Mouse (Mus musculus) inflammation-experienced regulatory T-cells, adult 6 months (primary cell): ENCODE measurements around the gene Snapc3. TPM values are rescaled to one million over a fixed set of nuclear protein-coding genes. Genes with fewer than 3 reads are reported as not detected.
A peak's percentile ranks its signal among the peaks of the same experiment; 100 is the strongest.
"Not testable (repeated sequence)": the region's sequence is repeated elsewhere in the genome, so short reads cannot be mapped to it uniquely, and the experiment has no call there.

Experiments used
- ATAC-seq: one replicate; pipeline ENCODE4 v1.8.0; 2017
- polyA plus RNA-seq, 3 experiments: library from polyadenylated mRNA; unstranded; fragments of 100-300 nt; shearing (Covaris generic); gene quantifications; one replicate each; pipeline ENCODE4 v1.2.1; 2017

Snapc3 gene
- polyA plus RNA-seq, 3 experiments from 2014 or later: 41.9 to 49.3 (median 46.3) TPM

- ATAC-seq: no peak
These were observed 83.5 kb downstream of the Snapc3 start for GRCm38 (mm10) chr4:83501037-83501430.

- ATAC-seq: no peak
These were observed 92.1 kb downstream of the Snapc3 start for GRCm38 (mm10) chr4:83509600-83509999.

DNA sequence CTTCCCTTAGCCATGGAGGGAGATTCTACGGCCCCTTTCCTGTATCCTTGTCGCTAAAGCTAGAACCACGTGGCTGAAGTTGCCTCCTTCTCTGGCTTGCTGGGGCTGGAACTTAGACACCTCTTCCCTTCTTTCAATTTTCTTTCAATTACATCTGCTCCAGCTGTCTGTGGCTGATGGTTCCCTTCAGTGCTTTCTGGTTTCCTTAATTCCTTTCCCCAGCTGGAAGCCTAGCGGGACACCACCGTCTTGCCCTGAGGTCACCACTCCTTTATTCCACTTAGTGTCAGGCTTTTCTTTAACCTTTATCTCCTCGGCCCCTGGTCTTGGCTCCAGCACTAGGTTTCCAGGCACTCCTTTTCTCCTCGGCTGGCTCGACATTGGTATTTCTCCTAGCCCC lies 93.6 kb downstream of the Snapc3 start:
- no peak for ATAC-seq

- peak; percentile 65 for ATAC-seq
These were observed 94.7 kb downstream of the Snapc3 start for GRCm38 (mm10) chr4:83512217-83512616.

GRCm38 (mm10) chr4:83512644-83513043 lies 95.1 kb downstream of the Snapc3 start:
- ATAC-seq: no peak

DNA sequence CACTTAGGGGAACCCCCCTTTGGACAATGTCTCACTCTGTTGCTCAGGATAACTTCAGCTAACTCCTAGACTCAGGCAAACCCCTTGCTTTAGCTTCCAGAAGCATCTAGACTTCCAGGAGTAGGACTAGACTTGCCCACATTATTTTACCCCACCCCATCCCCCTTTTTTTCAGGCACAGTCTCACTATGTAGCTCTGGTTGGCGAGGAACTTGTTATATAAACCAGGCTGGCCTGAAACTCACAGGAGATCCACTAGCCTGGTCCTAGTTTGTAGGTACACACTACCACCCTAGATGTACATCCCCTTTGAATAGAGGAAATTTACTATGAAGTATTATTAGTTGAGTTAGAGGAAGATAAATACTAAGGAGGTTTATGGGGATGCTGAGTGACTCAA lies 96.7 kb downstream of the Snapc3 start:
- no peak for ATAC-seq

GRCm38 (mm10) chr4:83514976-83515669 lies 97.6 kb downstream of the Snapc3 start:
- ATAC-seq: peak; percentile 19

DNA sequence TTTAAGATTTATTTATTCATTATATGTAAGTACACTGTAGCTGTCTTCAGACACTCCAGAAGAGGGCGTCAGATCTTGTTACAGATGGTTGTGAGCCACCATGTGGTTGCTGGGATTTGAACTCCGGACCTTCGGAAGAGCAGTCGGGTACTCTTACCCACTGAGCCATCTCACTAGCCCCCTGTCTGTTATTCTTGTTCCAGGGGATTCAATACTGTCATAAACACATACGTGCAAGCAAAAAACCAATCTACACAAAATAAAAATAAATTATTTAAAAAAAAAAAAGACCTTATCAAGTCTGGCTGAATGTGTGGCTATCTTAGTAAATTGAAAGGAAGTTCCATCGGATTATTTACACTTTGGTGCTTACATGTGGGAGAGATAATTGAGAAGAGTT lies 98.6 kb downstream of the Snapc3 start:
- ATAC-seq: not testable (repeated sequence)

Other genes starting within 250 kb of the Snapc3 start
- 100 to 1,000 TPM; 108 to 137 (median 120) TPM for gene Ttc39b, start 93.5 kb upstream of the Snapc3 start, polyA plus RNA-seq
- gene Psip1, start 68.7 kb downstream of the Snapc3 start, polyA plus RNA-seq: 10 to 100 TPM; 64.5 to 71.5 (median 67.4) TPM
- 10 to 100 TPM in 2 of 3 experiments, 1 to 10 TPM in 1; 6.4 to 15.4 (median 14.2) TPM for gene Ccdc171, start 107.8 kb downstream of the Snapc3 start, polyA plus RNA-seq